Mouse (Mus musculus) gastrocnemius, adult 2 months (tissue): ENCODE measurements around the gene Smim9. TPM values are rescaled to one million over a fixed set of nuclear protein-coding genes. Genes with fewer than 3 reads are reported as not detected.
"Not testable (repeated sequence)": the region's sequence is repeated elsewhere in the genome, so short reads cannot be mapped to it uniquely, and the experiment has no call there.

Experiments
- DNase-seq: peaks from one replicate; pipeline ENCODE4 v3.0.0; 2022
- H3K27ac ChIP-seq: fragments of 200-600 bp; 2 replicates; pipeline ENCODE4 v1.8.1; 2022; ENCODE audit warnings: mild to moderate bottlenecking
- H3K4me3 ChIP-seq: fragments of 200-600 bp; 2 replicates; pipeline ENCODE4 v1.8.1; 2022; ENCODE audit warnings: mild to moderate bottlenecking, moderate library complexity
- CTCF ChIP-seq: fragments of 200-600 bp; IDR thresholded peaks from 2 replicates; pipeline ENCODE4 v1.8.1; 2022; ENCODE audit warnings: antibody characterized with exemption, mild to moderate bottlenecking, moderate library complexity
- intact Hi-C: fragments of 180-260 bp; cut with DNase I; formaldehyde crosslinking; loops from one replicate; pipeline ENCODE4 v1.15.1; 2025
- long read RNA-seq, 2 experiments: library from polyadenylated mRNA; stranded (forward); transcript quantifications; one replicate each; pipeline ENCODE4 v2.0.0; 2021
- total RNA-seq, 2 experiments: library from RNA; stranded (reverse); gene quantifications; 2 replicates each; pipeline ENCODE4 v1.2.3; 2021

The Smim9 gene
- total RNA-seq: not detected
- long read RNA-seq, experiment 1: 0 reads
- long read RNA-seq, experiment 2: 0 reads

- TF ChIP-seq CTCF: no peak
- intact Hi-C loops: no loop called here
- DNase-seq: no peak
- Histone ChIP-seq H3K27ac (no peak within 1 kb of the TSS), H3K4me3 (no peak within 1 kb of the TSS)
Measured at GRCm38 (mm10) chrX:75163670-75164069, at the start of gene Smim9. Gene Smim9, minus strand, starts transcription at chrX:75163770.

DNA sequence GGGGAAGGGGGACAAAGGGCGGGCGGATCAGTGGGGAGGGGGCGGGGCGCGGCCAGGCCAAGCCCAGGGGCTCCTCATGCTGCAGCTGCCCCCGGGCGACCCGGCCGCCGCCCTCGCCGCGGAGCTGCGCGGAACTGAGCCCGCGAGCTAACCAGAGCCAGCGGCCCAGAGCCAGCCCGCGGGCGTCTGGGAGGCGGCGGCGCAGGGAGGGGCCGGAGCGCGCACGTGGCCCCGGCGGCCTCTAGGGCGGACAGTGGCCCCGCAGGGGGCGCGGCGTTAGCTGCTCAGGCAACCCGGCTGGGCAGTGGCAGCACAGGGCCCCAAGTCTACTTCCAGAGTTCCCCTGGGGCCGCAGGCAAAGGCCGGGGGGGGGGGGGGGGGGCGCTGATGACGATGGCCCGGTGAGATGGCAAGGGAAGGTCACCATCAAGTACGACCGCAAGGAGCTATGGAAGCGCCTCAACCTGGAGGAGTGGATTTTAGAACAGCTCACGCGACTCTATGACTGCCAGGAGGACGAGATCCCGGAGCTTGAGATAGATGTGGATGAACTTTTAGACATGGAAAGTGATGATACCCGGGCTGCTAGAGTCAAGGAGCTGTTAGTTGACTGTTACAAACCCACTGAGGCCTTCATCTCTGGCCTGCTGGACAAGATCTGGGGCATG is 7.9 kb downstream of the Smim9 start:
- TF ChIP-seq CTCF: no peak
- Histone ChIP-seq H3K4me3 (peak overlapping the region; percentile 64), H3K27ac (peak overlapping the region; percentile 5; the same call in 1 of the 2 replicates)
- intact Hi-C loops: no loop called here
- DNase-seq: peak; percentile 78

DNA sequence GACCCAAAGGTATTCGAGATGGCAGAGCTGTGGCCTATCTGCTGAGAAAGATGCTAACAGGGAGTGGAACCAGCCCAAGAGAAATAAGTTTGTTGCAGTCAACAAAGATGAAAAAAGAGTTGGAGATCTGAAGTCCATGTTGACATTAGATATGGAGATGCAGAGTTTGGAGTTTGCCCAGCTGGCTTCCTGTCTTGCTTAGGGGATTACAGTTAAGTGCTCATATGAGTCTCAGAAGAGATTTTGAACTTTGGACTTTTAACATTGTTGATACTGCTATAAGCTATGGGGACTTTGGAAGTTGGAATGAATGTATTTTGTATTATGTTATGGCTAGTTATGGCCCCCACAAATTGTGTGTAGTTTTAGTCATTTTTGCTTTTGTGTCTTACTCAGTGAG is 11.3 kb downstream of the Smim9 start:
- no peak for TF ChIP-seq CTCF
- H3K4me3 ChIP-seq: no peak overlapping the region
- intact Hi-C loops: no loop called here
- DNase-seq: no peak
- no peak overlapping the region for H3K27ac ChIP-seq

GRCm38 (mm10) chrX:75150304-75150703 is 13.3 kb downstream of the Smim9 start:
- DNase-seq: no peak
- intact Hi-C loops: no loop called here
- no peak overlapping the region for H3K4me3 ChIP-seq
- H3K27ac ChIP-seq: no peak overlapping the region
- TF ChIP-seq CTCF: no peak

DNA sequence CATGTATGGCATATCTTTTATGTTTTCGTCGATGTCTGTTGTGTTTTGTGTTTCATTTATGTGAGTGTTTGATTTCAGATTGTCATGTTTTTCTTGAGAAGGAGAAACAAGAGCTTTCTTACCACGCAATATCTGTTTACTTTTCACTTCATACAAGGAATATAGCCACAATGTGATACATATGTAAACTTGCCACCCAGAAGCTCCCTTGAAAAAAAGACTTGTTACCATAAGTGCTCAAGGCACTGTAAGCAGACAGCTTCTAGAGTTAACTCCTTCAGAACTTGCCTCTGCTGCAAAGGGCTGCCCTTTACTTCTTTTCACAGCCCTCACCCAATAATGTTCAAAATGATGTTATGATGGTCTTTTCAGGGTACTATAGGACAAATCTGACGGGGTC is 15.2 kb downstream of the Smim9 start:
- no peak overlapping the region for H3K27ac ChIP-seq

GRCm38 (mm10) chrX:75143124-75143555 is 20.4 kb downstream of the Smim9 start:
- H3K27ac ChIP-seq, intact Hi-C loops: not testable (repeated sequence)
- peak overlapping the region; percentile 53 for H3K4me3 ChIP-seq
- DNase-seq: peak; percentile 36

More for the DNA sequence above, 15.2 kb downstream of the Smim9 start:
- H3K4me3 ChIP-seq: no peak overlapping the region
- DNase-seq: no peak
- TF ChIP-seq CTCF: no peak
- intact Hi-C loops: no loop called here

- DNase-seq: no peak
- intact Hi-C loops: no loop called here
- no peak for TF ChIP-seq CTCF
- Histone ChIP-seq H3K27ac (no peak overlapping the region), H3K4me3 (no peak overlapping the region)
Measured at GRCm38 (mm10) chrX:75138182-75138581, 25.4 kb downstream of the Smim9 start.

DNA sequence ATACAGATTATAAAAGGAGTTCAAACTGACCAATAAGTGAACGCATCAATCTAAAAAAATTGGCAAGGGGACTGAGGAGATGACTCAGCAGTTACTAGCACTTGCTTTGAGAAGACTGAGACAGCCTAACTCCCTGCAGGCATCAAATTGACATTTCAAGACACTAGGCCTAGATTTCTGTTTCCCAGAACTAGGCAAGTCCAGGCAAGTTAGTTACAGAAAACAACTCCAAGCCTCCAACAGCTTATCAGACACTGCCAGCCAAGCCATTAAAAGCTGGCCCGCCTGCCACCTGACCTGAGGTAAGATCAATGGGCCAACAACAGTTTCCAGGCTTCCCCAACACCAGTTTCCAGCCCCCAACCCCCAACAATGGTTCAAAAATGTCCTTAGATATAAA is 25.8 kb downstream of the Smim9 start:
- Histone ChIP-seq H3K4me3 (no peak overlapping the region), H3K27ac (no peak overlapping the region)
- no peak for DNase-seq
- intact Hi-C loops: no loop called here
- TF ChIP-seq CTCF: no peak

DNA sequence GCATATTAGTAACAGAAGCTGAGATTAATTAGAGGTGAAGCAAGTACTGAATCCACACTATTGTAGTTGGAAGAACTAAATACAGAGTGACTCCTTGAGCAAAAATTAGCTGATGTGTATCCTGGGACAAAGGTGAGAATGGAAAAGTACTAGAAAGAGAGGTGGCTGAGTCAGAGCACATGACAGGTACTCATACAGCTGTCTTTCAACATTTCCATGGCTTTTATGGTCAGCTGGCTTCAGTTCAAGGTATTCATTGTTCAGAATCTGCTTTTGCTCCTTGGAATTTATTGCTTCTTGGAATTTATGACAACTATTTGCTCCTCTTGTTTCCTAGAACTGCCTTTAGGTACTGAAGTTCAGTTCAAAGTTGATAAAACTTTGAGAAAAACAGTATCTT is 26.6 kb downstream of the Smim9 start:
- Histone ChIP-seq H3K4me3 (no peak overlapping the region), H3K27ac (no peak overlapping the region)
- TF ChIP-seq CTCF: no peak
- intact Hi-C loops: no loop called here
- no peak for DNase-seq

DNA sequence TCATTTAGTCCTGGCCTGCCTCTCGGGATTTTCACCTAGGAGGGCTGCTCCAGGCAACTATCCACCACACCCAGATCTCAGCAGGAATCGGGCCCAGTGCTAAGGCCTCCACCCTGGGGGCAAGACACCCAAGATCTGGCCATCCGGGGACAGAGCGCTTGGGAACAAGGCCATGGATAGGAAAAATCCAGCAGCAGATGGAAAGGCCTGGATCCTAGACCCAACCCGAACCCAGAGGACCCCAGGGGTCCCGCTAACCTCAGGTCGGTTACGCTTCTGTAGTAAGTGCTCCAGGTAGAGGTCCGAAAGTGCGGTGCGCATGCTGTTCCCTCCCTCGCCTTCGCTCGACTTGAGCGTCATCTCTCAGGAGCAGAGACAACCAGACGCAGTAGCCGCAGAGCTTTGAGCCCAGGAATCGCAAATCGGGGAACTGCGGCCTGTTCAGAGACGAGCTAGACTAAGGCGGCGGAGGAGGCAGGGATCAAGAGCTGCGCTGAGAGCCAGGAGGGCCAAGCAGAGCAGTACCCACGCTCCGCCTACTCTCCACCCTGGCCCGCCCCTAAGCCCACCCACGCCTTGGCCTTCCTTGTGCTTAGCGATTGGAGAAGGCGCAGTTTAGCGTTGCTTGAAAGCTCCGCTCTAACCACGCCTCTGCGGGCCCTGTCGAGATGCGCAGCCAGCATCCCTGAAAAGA is 33.0 kb downstream of the Smim9 start, which contains the start of gene Mpp1:
Gene Mpp1, minus strand, starts transcription at position 550 of the 694 bp plus-strand sequence.
- intact Hi-C loops: loop anchor here (5.0 kb wide), 1 partner anchor 252 kb away; the partner anchor contains the start of genes F8 and Fundc2
- peak within 1 kb of the TSS; percentile 87 for H3K27ac ChIP-seq
- peak within 1 kb of the TSS; percentile 81 for H3K4me3 ChIP-seq
- no peak for TF ChIP-seq CTCF
- peak; percentile 86 for DNase-seq

GRCm38 (mm10) chrX:75129474-75129873 is 34.1 kb downstream of the Smim9 start:
- DNase-seq: no peak
- intact Hi-C loops: no loop called here
- Histone ChIP-seq H3K4me3 (peak overlapping the region; percentile 81), H3K27ac (peak overlapping the region; percentile 35; the same call in 1 of the 2 replicates)
- no peak for TF ChIP-seq CTCF

DNA sequence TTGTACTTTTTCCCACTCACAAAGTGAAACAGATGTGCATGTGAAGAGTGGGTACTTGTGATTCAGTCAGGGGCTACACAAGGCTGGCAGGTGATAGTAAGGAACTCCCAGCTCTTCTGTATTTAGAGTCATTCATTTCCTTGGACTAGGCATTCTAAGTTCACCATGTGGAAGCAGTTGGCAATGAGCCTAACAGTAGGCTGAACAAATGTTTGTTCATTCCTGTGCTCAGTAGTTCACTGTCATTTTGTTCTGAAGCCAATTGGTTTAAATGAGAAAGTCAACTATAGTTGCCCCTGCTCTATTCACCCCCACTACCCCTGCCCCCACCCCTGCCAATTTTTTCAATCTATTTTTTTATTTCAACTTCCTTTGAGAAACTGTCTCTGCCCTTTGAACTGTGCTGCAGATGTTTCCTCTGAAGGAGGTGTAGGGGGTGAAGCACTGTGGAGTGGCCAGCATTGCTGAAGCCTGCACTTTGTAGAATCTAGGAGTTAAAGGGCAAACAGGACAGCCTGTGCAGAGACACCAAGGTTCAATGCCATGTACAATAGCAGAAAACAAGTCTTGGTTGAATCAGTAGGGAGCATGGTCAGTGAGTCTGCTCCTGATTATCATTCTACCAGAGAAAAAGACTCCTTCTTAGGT is 35.1 kb downstream of the Smim9 start:
- Histone ChIP-seq H3K27ac (no peak overlapping the region), H3K4me3 (peak overlapping the region; percentile 24; the same call in 1 of the 2 replicates)
- intact Hi-C loops: no loop called here
- DNase-seq: no peak
- no peak for TF ChIP-seq CTCF

DNA sequence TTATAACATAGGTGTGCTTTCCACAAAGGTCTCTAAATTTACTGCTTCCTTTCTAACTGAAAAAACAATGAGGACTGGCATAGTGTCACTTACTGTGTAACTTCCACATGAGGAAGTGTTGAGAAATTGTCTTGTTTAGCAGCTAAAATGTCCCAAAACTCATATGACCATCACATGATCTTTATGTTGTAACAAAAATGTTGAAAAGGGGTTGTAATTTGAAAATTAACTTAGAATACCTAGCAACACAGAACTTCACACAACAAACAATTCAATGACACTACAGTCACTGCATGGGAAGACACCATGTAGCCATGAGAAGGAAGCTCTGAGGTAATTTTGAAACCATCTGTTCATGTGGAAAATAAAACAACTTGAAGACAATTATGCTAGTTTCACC is 36.7 kb downstream of the Smim9 start:
- DNase-seq: no peak
- no peak for TF ChIP-seq CTCF
- intact Hi-C loops: no loop called here
- Histone ChIP-seq H3K27ac (no peak overlapping the region), H3K4me3 (no peak overlapping the region)
